Mouse (Mus musculus) heart, postnatal 36 days (tissue): ENCODE measurements around the gene Bglap2. TPM values are rescaled to one million over a fixed set of nuclear protein-coding genes. Genes with fewer than 3 reads are reported as not detected.
"Not testable (repeated sequence)": the region's sequence is repeated elsewhere in the genome, so short reads cannot be mapped to it uniquely, and the experiment has no call there.

ENCODE experiments used
- DNase-seq, 2 experiments: peaks; one replicate each; pipeline ENCODE4 v3.0.0; 2021 to 2022
- intact Hi-C: fragments of 180-260 bp; cut with DNase I; formaldehyde crosslinking; loops from one replicate; pipeline ENCODE4 v1.15.1; 2025
- total RNA-seq, 2 experiments: library from RNA; stranded (reverse); gene quantifications; 2 replicates each; pipeline ENCODE4 v1.2.3; 2021

Bglap2 gene
- total RNA-seq, 2 experiments from 2014 or later, result not detected

DNA sequence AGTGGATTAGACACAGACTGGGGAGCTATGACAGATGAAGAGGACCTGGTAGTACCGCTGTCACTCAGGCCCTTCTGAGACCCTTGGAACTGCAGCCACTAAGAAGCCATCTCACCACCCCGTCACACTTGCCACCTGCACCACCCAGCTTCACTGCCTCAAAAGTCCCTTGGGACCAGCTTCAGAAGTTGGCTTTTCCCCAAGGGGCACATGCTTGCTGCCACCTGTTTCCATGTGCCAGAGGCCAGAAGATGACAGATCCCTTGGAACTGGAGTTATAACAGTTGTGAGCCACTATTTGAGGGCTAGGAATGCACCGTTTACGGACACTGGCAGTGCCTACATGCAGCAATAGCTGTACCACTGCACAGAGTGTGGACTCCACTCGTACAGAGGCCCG is 16.8 kb upstream of the Bglap2 start:
- intact Hi-C loops, result no loop called here
- no peak for DNase-seq

DNA sequence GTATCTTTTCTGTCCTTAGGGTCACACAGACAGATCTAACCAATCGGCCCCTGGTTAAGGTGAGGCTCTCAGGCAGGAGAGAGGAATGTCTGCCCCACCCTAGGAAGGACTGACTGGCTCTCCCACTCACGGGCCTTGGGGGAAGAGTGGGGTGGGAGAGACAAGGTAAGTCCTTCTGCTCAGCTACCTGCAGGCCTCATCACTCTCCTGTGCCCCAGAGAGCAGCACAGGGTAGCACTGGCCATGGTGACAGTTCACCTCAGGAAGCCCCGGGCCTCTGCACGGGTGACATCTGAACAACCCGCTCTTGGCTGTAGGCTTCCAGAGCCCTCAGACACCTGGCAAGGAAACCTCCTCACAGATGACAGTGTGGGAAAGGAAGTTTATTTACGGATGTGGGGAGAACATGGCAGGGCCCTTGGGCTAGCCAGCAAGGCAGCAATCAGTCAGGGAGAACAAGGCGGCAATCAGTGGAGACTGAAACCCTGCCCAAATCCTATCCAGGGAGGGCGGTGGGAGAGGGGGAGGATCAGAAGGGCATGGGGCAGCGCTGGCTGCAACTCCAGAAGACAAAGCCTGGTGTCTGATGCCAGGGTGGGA is 15.4 kb upstream of the Bglap2 start:
- no peak for DNase-seq
- intact Hi-C loops, result no loop called here

DNA sequence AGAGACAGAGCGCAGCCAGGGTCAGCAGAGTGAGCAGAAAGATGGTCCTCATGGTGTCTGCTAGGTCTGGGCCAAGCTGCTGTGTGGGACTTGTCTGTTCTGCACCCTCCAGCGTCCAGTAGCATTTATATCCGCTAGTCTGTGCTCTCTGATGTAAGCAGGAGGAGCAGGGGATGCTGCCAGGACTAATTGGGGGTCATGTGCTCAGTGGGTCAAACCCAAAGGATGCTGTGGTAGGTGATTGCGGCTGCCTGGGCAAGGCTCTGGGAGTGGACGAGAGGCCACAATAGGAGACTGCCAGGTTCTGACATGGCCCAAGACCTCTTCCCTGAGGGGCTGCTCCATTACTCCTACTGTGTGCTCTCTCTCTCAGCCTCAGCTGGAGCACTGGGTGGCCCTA is 5.9 kb upstream of the Bglap2 start, which contains the start of gene Bglap:
TSS of gene Bglap (minus strand) at position 101 of the 400 bp plus-strand sequence.
- no peak for DNase-seq
- intact Hi-C loops, result no loop called here

DNA sequence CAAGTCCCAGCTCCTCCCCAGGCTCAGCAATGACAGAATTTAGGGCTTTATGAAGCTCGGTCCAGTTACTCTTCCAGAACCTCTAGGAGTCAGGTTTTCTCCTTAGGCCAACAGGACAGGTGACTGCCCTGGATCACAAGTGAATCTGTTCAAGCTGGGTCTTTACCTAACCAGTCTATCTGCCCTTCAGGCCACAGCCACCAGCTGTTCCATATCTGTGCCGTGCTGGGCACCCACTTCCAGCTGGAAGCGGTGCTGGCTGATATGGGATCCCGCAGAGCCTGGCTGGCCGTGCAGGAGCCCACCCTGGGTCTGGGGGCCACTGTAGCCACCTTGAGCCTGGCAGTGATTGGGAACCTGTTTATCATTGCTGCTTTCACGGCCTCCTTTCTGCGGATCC is 3.9 kb upstream of the Bglap2 start:
- intact Hi-C loops, DNase-seq: not testable (repeated sequence)

DNA sequence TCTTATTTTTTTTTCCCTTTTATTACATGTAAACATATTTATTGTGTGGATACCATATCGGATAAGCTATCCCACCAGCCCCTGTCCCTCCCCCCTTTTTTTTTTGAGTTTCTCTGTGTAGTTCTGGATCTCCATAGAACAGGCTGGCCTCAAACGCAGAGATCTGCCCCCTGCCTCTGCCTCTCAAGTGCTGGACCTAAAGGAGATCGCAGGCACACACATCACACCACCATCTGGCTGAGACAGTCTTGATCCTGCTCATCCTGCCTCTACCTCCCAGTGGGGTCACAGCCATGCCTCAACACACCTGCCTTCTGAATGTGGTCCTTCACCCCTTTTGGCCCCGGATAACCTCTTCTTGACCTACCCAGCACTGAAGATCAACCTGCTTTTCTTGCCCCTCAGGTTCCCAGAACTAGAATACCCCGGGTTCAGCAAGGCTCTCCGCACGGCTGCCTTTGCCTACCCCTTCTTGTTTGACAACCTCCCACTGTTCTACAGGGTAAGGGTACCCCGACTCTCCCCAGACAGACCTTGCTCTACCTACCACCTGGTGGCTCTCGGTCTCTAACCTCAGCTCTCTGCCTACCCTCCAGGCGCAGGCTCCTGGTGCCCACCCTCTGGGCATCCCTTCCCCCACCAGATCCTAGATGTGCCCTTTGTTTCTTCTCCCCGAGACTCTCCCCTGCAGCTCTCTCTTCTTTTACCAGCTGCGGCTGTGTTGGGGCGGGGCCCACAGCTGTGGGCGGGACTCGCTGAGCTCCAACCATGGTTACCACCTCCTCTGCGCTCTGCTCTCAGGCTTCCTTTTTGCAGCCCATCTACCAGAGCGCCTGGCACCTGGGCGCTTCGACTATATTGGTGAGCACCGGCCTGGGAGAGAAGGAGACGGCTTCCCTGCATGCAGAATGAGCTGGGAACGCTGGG is 3.2 kb upstream of the Bglap2 start:
- DNase-seq, intact Hi-C loops: not testable (repeated sequence)

DNA sequence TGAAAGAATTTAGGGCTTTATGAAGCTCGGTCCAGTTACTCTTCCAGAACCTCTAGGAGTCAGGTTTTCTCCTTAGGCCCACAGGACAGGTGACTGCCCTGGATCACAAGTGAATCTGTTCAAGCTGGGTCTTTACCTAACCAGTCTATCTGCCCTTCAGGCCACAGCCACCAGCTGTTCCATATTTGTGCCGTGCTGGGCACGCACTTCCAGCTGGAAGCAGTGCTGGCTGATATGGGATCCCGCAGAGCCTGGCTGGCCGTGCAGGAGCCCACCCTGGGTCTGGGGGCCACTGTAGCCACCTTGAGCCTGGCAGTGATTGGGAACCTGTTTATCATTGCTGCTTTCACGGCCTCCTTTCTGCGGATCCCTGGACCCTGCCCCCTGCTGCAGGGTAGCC is 1.9 kb downstream of the Bglap2 start:
- DNase-seq, intact Hi-C loops: not testable (repeated sequence)

DNA sequence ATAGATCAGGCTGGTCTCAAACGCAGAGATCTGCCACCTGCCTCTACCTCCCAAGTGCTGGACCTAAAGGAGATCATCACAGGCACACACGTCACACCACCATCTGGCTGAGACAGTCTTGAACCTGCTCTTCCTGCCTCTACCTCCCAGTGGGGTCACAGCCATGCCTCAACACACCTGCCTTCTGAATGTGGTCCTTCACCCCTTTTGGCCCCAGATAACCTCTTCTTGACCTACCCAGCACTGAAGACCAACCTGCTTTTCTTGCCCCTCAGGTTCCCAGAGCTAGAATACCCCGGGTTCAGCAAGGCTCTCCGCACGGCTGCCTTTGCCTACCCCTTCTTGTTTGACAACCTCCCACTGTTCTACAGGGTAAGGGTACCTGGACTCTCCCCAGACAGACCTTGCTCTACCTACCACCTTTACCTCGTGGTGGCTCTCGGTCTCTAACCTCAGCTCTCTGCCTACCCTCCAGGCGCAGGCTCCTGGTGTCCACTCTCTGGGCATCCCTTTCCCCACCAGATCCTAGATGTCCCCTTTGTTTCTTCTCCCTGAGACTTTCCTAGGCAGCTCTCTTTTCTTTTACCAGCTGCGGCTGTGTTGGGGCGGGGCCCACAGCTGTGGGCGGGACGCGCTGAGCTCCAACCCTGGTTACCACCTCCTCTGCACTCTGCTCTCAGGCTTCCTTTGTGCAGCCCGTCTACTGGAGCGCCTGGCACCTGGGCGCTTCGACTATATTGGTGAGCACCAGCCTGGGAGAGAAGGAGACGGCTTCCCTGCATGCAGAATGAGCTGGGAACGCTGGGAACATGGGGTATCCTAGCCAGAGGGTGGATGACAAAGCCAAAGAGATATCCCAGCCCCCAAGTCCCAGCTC is 2.5 kb downstream of the Bglap2 start:
- intact Hi-C loops, DNase-seq: not testable (repeated sequence)

DNA sequence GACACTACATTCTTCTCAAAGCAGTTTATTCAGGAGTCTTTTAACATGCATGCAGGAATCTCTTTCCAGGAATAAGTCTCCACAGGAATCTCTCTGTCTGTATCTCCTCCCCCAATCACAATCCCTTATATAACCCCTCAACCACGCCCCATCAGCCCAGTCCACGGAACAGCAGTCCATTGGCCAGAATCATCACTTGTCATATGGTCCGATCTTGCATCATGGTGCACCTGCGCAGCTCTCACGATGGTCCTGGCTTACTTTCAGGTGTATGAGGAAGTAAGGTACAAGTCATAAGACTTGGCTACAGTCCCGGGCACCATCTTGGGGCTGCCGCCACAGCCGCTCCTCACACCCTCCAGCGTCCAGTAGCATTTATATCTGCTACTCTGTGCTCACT is 5.9 kb downstream of the Bglap2 start, which contains the start of gene Bglap3:
TSS of gene Bglap3 (minus strand) at position 101 of the 400 bp plus-strand sequence.
- intact Hi-C loops, DNase-seq: not testable (repeated sequence)

DNA sequence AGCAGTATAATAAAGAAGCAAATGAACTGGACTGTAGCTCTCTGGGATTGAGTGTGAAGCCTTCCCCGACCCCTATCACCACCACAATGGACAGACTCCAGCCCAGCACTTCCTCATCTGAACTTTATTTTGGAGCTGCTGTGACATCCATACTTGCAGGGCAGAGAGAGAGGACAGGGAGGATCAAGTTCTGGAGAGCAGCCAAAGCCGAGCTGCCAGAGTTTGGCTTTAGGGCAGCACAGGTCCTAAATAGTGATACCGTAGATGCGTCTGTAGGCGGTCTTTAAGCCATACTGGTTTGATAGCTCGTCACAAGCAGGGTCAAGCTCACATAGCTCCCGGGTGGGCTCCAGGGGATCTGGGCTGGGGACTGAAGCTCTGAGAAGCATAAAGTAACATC is 10.0 kb downstream of the Bglap2 start:
- DNase-seq, intact Hi-C loops: not testable (repeated sequence)

DNA sequence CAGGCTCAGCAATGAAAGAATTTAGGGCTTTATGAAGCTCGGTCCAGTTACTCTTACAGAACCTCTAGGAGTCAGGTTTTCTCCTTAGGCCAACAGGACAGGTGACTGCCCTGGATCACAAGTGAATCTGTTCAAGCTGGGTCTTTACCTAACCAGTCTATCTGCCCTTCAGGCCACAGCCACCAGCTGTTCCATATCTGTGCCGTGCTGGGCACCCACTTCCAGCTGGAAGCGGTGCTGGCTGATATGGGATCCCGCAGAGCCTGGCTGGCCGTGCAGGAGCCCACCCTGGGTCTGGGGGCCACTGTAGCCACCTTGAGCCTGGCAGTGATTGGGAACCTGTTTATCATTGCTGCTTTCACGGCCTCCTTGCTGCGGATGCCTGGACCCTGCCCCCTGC is 11.0 kb downstream of the Bglap2 start:
- intact Hi-C loops, DNase-seq: not testable (repeated sequence)

DNA sequence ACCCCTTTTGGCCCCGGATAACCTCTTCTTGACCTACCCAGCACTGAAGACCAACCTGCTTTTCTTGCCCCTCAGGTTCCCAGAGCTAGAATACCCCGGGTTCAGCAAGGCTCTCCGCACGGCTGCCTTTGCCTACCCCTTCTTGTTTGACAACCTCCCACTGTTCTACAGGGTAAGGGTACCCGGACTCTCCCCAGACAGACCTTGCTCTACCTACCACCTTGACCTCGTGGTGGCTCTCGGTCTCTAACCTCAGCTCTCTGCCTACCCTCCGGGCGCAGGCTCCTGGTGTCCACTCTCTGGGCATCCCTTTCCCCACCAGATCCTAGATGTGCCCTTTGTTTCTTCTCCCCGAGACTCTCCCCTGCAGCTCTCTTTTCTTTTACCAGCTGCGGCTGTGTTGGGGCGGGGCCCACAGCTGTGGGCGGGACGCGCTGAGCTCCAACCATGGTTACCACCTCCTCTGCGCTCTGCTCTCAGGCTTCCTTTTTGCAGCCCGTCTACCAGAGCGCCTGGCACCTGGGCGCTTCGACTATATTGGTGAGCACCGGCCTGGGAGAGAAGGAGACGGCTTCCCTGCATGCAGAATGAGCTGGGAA is 11.6 kb downstream of the Bglap2 start:
- DNase-seq, result peak in 1 of 2 experiments; percentile 19
- intact Hi-C loops, result not testable (repeated sequence)

DNA sequence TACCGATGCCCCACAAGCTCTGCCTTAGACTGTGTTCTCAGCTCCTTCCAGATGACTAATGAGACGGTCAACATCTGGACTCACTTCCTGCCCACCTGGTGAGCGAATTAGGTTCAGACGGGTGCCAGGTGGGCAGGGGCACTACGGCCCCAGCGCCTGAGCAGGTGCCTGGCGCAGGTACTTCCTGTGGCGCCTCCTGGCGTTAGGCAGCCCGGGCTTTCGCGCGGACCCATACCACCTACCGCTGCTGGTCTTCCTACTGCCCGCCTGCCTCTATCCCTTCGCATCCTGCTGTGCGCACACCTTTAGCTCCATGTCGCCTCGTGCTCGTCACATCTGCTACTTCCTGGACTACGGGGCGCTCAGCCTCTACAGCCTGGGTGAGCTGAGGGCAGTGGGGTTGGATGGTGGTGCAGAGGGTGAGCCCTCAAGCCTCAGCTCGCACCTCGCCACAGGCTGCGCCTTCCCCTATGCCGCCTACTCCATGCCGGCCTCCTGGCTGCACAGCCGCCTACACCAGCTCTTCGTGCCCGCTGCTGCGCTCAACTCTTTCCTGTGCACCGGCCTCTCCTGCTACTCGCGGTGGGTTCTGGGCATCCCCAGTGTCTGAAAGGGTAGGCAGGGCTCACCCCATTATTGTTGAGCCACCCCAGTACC is 12.7 kb downstream of the Bglap2 start:
- no peak for DNase-seq
- intact Hi-C loops, result no loop called here

DNA sequence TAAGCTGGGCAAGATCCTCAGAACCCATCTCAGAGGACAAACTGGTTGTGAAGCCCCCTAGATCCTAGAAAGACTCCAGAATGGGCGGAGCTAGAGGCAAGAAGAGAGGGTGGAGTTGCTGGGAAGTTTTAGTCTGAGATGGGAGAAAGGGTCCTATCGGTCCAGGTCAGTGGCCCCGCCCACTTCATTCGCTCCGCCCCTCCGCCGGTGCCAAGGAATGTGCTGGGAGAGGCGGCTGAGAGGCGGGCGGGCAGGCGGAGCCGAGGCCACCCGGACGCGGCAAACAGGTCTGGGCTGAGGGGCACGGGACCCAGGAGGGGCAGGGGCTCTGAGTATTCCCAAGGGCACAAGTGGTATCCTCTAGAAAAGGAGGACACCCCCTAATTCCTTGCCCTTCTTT is 14.2 kb downstream of the Bglap2 start, which contains the start of gene Paqr6:
TSS of gene Paqr6 (plus strand) at position 248 of the 400 bp plus-strand sequence.
- peak; percentile 59 to 74 for DNase-seq
- intact Hi-C loops, result no loop called here

DNA sequence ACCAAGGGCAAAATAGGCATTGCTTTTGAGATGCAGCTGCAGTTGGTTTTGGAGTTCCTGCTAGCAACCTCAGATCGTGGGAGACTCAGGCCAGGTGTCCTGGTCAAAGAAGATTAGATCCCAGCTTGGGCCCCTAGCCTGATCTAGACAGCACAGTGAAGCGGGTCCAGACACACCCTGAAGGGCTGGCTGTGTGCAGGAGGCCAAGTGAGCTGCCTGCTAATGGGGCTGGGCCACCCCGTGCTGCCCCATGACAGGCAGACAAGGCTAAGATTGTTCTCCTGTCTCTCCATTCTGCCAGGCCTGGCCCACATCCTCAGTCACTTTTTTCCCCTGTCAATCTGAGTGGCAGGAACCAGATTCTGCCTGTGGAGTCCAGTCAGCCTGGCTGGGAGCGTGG is 14.8 kb downstream of the Bglap2 start:
- intact Hi-C loops, result no loop called here
- DNase-seq, result no peak

DNA sequence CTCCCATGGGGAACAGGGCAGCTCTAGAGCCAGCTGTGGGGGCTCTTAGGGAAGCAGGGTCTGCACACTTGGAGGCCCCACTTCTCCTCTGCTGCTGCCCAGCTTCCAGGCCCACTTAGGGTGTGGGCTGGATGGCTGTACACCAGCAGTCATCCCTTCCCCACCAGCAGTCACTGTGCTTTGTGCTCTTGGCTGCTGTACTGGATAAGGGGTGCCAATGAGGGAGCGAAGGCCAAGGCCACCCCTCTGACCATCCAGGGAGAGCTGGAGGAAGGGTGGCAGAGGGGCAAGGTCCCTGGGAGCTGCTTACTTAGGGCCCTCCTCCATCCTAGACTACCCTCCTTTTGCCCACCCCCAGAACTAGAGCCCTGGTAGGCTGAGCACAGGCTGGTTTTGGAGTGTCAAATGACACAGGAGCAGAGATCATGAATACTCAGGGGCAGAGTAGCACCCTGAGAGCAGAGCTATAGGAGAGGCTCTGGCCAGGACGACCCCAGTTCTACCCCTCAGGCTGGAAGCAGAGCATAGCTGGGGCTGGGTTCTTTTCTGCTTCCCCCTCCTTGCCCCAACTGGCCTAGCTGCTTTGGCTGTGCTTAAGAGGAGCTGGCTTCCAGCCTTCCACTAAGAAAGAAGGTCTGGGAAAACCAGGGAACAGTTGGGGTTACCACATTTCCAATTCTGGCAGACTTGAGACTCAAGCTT is 16.7 kb downstream of the Bglap2 start:
- DNase-seq, result no peak
- intact Hi-C loops, result no loop called here

DNA sequence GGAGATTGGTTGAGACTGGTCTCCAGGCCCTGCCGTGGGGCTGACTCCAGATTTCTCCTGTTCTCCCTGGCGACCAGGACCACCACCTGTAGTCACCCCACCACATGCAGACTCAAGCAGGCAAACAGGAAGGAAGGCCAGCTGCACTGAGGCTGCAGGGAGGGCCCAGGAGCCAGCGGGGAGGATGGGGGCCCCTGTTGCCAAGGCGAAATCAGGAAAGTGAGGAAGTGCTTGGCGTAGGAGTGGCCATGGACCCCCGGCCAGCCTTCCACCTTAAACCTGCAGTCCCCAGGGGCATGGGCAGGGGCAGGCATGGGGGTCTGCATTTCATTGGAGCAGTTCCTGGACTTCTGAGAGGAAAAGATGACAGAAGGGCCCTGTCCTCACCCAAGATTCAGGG is 17.4 kb downstream of the Bglap2 start:
- intact Hi-C loops, result no loop called here
- DNase-seq, result no peak

DNA sequence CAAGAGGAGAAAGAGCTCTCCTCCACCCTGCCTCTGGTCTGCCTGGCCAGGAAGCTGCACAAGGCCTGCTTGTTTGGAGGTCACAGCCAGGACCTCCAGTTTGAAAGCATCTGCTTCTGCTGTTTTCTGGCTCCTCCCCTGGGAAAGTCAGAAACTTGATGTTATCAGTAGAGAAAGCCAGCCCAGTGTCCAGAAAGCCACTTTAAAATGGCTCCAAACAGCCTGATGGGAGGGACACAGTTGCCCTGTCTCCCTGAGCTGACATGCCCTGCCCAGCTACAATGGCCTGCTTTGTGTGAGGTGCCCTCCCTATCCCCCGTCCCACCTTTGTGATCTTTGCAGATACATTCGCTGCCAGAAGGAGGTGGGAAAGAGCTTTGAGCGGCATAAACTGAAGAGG is 18.5 kb downstream of the Bglap2 start:
- intact Hi-C loops, result no loop called here
- no peak for DNase-seq

DNA sequence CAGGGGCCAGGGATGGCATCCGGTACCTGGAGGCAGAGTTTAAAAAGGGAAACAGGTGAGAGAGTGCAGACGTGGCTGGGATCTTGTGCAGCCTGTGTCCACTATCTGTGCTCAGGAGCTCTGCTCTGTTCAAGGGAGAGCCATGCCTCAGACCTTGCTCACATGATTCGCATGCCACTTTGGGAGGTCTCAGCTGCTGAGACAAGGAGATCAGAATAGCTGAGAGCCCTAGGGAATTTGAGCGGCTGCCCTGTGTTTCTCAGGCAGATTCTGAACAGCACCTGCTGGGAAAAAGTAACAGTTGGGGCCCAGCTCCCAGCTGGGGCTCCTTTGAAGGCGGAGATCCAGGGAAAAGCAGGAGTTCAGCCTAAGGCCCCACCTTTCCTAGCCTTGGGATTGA is 18.9 kb downstream of the Bglap2 start:
- intact Hi-C loops, result no loop called here
- no peak for DNase-seq
